23 mouse cellular contexts compared by ENCODE assay signal in genomic region chr8:80032604-80033003, GRCm38 (mm10). TPM values are rescaled to one million over a fixed set of nuclear protein-coding genes. Genes with fewer than 3 reads are reported as not detected.
DNase-seq lines count a peak whose midpoint lies in the region; ATAC-seq and TF ChIP-seq lines count a peak whose summit lies in the region.
"Had no signal": no experiment of that assay in that cellular context is flagged by ENCODE, and none has a peak within 500 bp of the region (broad histone marks: within the 10 kb centered on the region; RNA-seq: fewer than 3 reads in every experiment).

No protein-coding gene starts in this region.

- H3K36me3 ChIP-seq in embryonic facial prominence, embryonic 14.5 days (ENCODE audit: control insufficient read depth, insufficient read depth, low read length): no peaks in the 10 kb centered on the region
- H3K36me3 ChIP-seq in myocyte (ENCODE audit: control insufficient read depth, insufficient read depth): no peaks in the 10 kb centered on the region
- H3K36me3 ChIP-seq in hindbrain, postnatal 0 days (ENCODE audit: insufficient read depth, low read length): no peaks in the 10 kb centered on the region
- H3K36me3 ChIP-seq: embryonic facial prominence, embryonic 15.5 days; hindbrain, embryonic 10.5 days; limb, embryonic 15.5 days had no signal

- H3K27ac ChIP-seq in embryonic facial prominence, embryonic 14.5 days (replicated peaks; ENCODE audit: low read depth, low read length): no peak overlapping the region
- no peak overlapping the region for H3K27ac ChIP-seq in hindbrain, postnatal 0 days
- H3K27ac ChIP-seq: embryonic facial prominence, embryonic 15.5 days; hindbrain, embryonic 10.5 days; kidney, postnatal 0 days; limb, embryonic 15.5 days had no signal

- TF ChIP-seq CTCF in hindbrain, postnatal 0 days (IDR thresholded peaks at IDR 0.05; ENCODE audit: low read depth): no peak

- H3K9ac ChIP-seq in embryonic facial prominence, embryonic 14.5 days (ENCODE audit: low read depth, low read length): no peak overlapping the region
- H3K9ac ChIP-seq in hindbrain, postnatal 0 days (replicated peaks; ENCODE audit: low read length): no peak overlapping the region
- H3K9ac ChIP-seq: embryonic facial prominence, embryonic 15.5 days; limb, embryonic 15.5 days had no signal

- H3K79me2 ChIP-seq in myocyte (ENCODE audit: control insufficient read depth, insufficient read depth): no peaks in the 10 kb centered on the region

- 32% methylated on average over 3 of the region's 3 CpGs for whole genome bisulfite sequencing in embryonic facial prominence, embryonic 14.5 days
- 62% methylated on average over 3 of the region's 3 CpGs for WGBS in hindbrain, postnatal 0 days

- 0 out of 2 replicates have a peak, but pooled peaks have one; percentile 26 for ATAC-seq in embryonic facial prominence, embryonic 14.5 days (ENCODE audit: low read depth)
- ATAC-seq in hindbrain, postnatal 0 days: no peak
- ATAC-seq: lung, postnatal 0 days had no signal

- H3ac ChIP-seq in myocyte (ENCODE audit: control insufficient read depth, insufficient read length): no peak overlapping the region

- H3K27me3 ChIP-seq in embryonic facial prominence, embryonic 14.5 days (replicated peaks; ENCODE audit: control insufficient read depth, insufficient read depth, low read length): no peaks in the 10 kb centered on the region
- H3K27me3 ChIP-seq in myocyte (ENCODE audit: control insufficient read depth, insufficient read depth, insufficient read length): no peaks in the 10 kb centered on the region
- no peaks in the 10 kb centered on the region for H3K27me3 ChIP-seq in hindbrain, postnatal 0 days (ENCODE audit: insufficient read depth, low read length)
- H3K27me3 ChIP-seq: CH12.LX; embryonic facial prominence, embryonic 15.5 days had no signal

- H3K9me3 ChIP-seq in embryonic facial prominence, embryonic 14.5 days (ENCODE audit: control insufficient read depth, low read length): no peaks in the 10 kb centered on the region
- H3K9me3 ChIP-seq in hindbrain, postnatal 0 days (ENCODE audit: low read length): no peaks in the 10 kb centered on the region
- H3K9me3 ChIP-seq: embryonic facial prominence, embryonic 15.5 days; hindbrain, embryonic 10.5 days; limb, embryonic 15.5 days had no signal

- no peak overlapping the region for H3K4me2 ChIP-seq in embryonic facial prominence, embryonic 14.5 days (ENCODE audit: low read depth, low read length)
- H3K4me2 ChIP-seq in myocyte (ENCODE audit: low read depth): peak overlapping the region; percentile 42
- no peak overlapping the region for H3K4me2 ChIP-seq in hindbrain, postnatal 0 days (ENCODE audit: low read depth, low read length)
- H3K4me2 ChIP-seq: embryonic facial prominence, embryonic 15.5 days; limb, embryonic 15.5 days had no signal

- H3K4me3 ChIP-seq in embryonic facial prominence, embryonic 14.5 days (ENCODE audit: low read depth, low read length): no peak overlapping the region
- H3K4me3 ChIP-seq in myocyte: no peak overlapping the region
- H3K4me3 ChIP-seq in hindbrain, postnatal 0 days (ENCODE audit: low read length): no peak overlapping the region
- H3K4me3 ChIP-seq: embryonic facial prominence, embryonic 15.5 days; hindbrain, embryonic 10.5 days; limb, embryonic 15.5 days had no signal

- DNase-seq in adrenal gland, postnatal 14 days: peak; percentile 4
- no peak for DNase-seq in adrenal gland, adult 8-10 months
- peak; percentile 69 for DNase-seq in embryo, embryonic 10 days (ENCODE audit: low spot score)
- no peak for DNase-seq in embryonic facial prominence, embryonic 14.5 days (ENCODE audit: low spot score)
- no peak for DNase-seq in MN1 (ENCODE audit: low spot score)
- no peak for DNase-seq in hindbrain, postnatal 0 days (ENCODE audit: low spot score)
- no peak for DNase-seq in spleen, adult 18-20 months
- DNase-seq: adrenal gland, postnatal 10 days; cerebellum, adult 11-12 months; cerebellum, postnatal 25 days; gastrocnemius, postnatal 14 days; kidney, adult 11 months; midbrain, embryonic 14.5 days had no signal

- H3K4me1 ChIP-seq in embryonic facial prominence, embryonic 14.5 days (ENCODE audit: control insufficient read depth, insufficient read depth, low read length): peaks cover 18% of the 10 kb centered on the region
- H3K4me1 ChIP-seq in hindbrain, postnatal 0 days (ENCODE audit: insufficient read depth, low read length): no peaks in the 10 kb centered on the region

- no peak for TF ChIP-seq POLR2A in myocyte (IDR thresholded peaks at IDR 0.05; ENCODE audit: insufficient read length, low read depth)

TF ChIP-seq in myocyte, 11 proteins besides CTCF, POLR2A, EP300 and RAD21:
- peak in 2 of 3 experiments; percentile 79 to 84 for TF ChIP-seq MYOD1 (IDR thresholded peaks at IDR 0.05; ENCODE audit: control insufficient read depth in 1 of 3, insufficient read length in 2 of 3, low read depth in 2 of 3)
- no peak for TF ChIP-seq TCF3 (IDR thresholded peaks at IDR 0.05; ENCODE audit: insufficient read length, low read depth)

RNA-seq across cellular contexts. Expression of gene Hhip, which starts 25.2 kb away (rescaled TPM):
- total RNA-seq in adrenal gland, postnatal 14 days (2021): 7.8 and 9.1 TPM in 2 replicates
- 1 to 10 TPM; 6.8 to 9.0 (median 7.5) TPM for total RNA-seq in adrenal gland, adult 8-10 months (2022)
- 10.5 and 13.1 TPM in 2 replicates for polyA plus RNA-seq in embryonic facial prominence, embryonic 14.5 days (2014; fragmentation: Nextera tagmentation; extraction: Ambion mirVana)
- 0.92 TPM for polyA plus RNA-seq in myocyte (2012; fragmentation: generic; extraction: Trizol)
- 4.9 and 6.0 TPM in 2 replicates for total RNA-seq in hindbrain, postnatal 0 days (2014; rRNA removed)
- 3.0 and 4.3 TPM in 2 replicates for polyA plus RNA-seq in hindbrain, postnatal 0 days (2015; fragmentation: Nextera tagmentation; extraction: Ambion mirVana)
- total RNA-seq: CH12.LX; heart, adult 8-10 months; megakaryocyte progenitor cell, adult 5-6 weeks; neutrophil, adult 5-6 weeks had no signal

Comparison
In these comparisons a context has a peak if more than half of its experiments do, and no peak if none do; other contexts are left out.
1. DNase-seq: peak in adrenal gland, postnatal 14 days (single experiment) and embryo, embryonic 10 days (single experiment); none in adrenal gland, adult 8-10 months (single experiment), embryonic facial prominence, embryonic 14.5 days (single experiment), MN1 (single experiment), hindbrain, postnatal 0 days (single experiment) and spleen, adult 18-20 months (0 of 2).